Mouse (Mus musculus) midbrain, embryonic 10.5 days (tissue): ENCODE results near the gene Ykt6. TPM values are rescaled to one million over a fixed set of nuclear protein-coding genes. Genes with fewer than 3 reads are reported as not detected.

ENCODE experiments used
- DNase-seq: peaks from one replicate; pipeline ENCODE4 v3.0.0-alpha.2; 2017; ENCODE audit warnings: low spot score
- H3K27ac ChIP-seq: fragments of 300-500 bp; sonication (generic); replicated peaks from 2 replicates; pipeline ENCODE4 v1.5.1; 2016; ENCODE audit warnings: mild to moderate bottlenecking
- H3K27me3 ChIP-seq: fragments of 300-500 bp; sonication (generic); 2 replicates; pipeline ENCODE4 v1.6.1; 2016; ENCODE audit warnings: low read depth, mild to moderate bottlenecking; ENCODE audit not compliant: poor library complexity, severe bottlenecking
- H3K36me3 ChIP-seq: fragments of 300-500 bp; sonication (generic); 2 replicates; pipeline ENCODE4 v1.6.1; 2016; ENCODE audit warnings: mild to moderate bottlenecking, moderate library complexity
- H3K4me1 ChIP-seq: fragments of 300-500 bp; sonication (generic); 2 replicates; pipeline ENCODE4 v1.6.1; 2016
- H3K4me3 ChIP-seq: fragments of 300-500 bp; sonication (generic); 2 replicates; pipeline ENCODE4 v1.5.1; 2016; ENCODE audit warnings: mild to moderate bottlenecking, moderate library complexity
- H3K9me3 ChIP-seq: fragments of 300-500 bp; sonication (generic); replicated peaks from 2 replicates; pipeline ENCODE4 v1.6.1; 2016; ENCODE audit warnings: mild to moderate bottlenecking
- WGBS: fragments of 180-500 bp; shearing (Covaris S2); methylation state at CpG from one replicate; pipeline ENCODE4 v1.1.7; 2016; 5-methylcytosine and 5-hydroxymethylcytosine counted together
- polyA plus RNA-seq: library from polyadenylated mRNA; unstranded; fragments of >200 nt; fragmentation: Nextera tagmentation; extraction: Ambion mirVana; gene quantifications from 2 replicates; pipeline ENCODE4 v1.2.1, GENCODE M21; 2016

The Ykt6 gene
- polyA plus RNA-seq, 1 experiment from 2014 or later: 54.5 TPM

DNA sequence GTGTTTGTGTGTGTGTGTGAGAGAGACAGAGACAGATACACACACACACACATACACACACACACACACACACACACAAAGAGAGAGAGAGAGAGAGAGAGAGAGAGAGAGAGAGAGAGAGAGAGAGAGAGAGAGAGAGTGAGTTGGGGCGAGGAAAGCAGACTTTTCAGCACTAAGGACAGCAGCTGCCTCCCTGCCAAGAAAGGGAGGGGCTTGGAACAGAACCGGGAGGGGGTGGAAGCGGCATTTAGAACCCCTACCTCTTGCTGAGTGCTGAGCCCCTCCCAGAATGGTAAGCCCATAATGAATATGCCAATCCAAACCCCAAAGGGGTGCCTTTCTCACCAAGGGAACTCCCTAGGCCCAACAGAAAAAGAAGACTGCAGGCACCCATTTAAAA lies 60.9 kb downstream of the Ykt6 start:
- Histone ChIP-seq H3K27me3 (no peaks in the 10 kb centered on the region), H3K9me3 (no peaks in the 10 kb centered on the region), H3K36me3 (no peaks in the 10 kb centered on the region), H3K4me1 (peaks cover 1% of the 10 kb centered on the region; the same call in 1 of the 2 replicates), H3K27ac (no peak overlapping the region), H3K4me3 (no peak overlapping the region)
- 0% methylated on average over 3 of the region's 3 CpGs for WGBS
- no peak for DNase-seq

DNA sequence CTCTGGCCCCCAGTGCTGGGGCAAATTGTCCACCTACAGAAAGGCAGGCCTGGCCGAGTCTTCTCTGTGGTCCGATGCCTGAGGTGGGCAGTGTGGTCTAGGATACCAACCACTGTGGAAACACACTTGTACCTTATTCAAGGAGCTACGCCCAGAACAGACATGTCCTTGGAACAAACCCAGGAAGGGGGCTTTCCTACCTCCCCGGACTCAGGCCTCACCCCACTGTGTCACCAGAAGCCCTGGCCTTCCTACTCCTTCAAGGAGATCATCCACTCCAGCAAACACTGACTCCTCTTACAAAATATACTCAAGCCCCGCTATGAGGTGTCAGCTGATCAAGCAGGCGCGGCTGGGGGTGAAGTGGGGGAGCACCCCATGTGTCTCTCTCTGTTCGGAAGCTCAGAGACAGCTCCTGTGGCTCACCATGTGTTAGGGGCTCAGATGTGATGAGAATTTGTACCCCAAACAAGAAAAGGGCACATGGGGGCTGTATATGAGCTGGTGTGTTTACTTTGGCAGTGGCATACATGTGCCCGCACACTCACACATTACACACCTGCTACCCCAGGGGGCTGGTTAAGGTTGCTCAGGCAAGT lies 61.4 kb downstream of the Ykt6 start:
- no peaks in the 10 kb centered on the region for H3K36me3 ChIP-seq
- DNase-seq: no peak

More for the DNA sequence above, 61.4 kb downstream of the Ykt6 start:
- Histone ChIP-seq H3K4me1 (peaks cover 3% of the 10 kb centered on the region; the same call in 1 of the 2 replicates), H3K27ac (no peak overlapping the region), H3K9me3 (no peaks in the 10 kb centered on the region), H3K27me3 (no peaks in the 10 kb centered on the region), H3K4me3 (no peak overlapping the region)
- 71% methylated on average over 9 of the region's 9 CpGs for WGBS

Other genes with a start within 250 kb of the Ykt6 start
- 155 and 159 TPM in 2 replicates for gene Mrps24, start 240.0 kb upstream of the Ykt6 start, polyA plus RNA-seq
- 18.3 and 22.8 TPM in 2 replicates for gene Urgcp, start 193.3 kb upstream of the Ykt6 start, polyA plus RNA-seq
- 142 and 159 TPM in 2 replicates for gene Dbnl, start 167.2 kb upstream of the Ykt6 start, polyA plus RNA-seq
- gene Pgam2, start 152.0 kb upstream of the Ykt6 start, polyA plus RNA-seq: 2.5 and 5.5 TPM in 2 replicates
- gene Polm, start 117.7 kb upstream of the Ykt6 start, polyA plus RNA-seq: 9.8 and 10.8 TPM in 2 replicates
- gene Aebp1, start 93.7 kb upstream of the Ykt6 start, polyA plus RNA-seq: 8.1 and 13.5 TPM in 2 replicates
- 148 and 160 TPM in 2 replicates for gene Pold2, start 77.4 kb upstream of the Ykt6 start, polyA plus RNA-seq
- 2.5 and 3.7 TPM in 2 replicates for gene Myl7, start 56.9 kb upstream of the Ykt6 start, polyA plus RNA-seq
- gene Gck, start 5.6 kb upstream of the Ykt6 start, polyA plus RNA-seq: 2.5 and 2.9 TPM in 2 replicates
- gene Camk2b, start 110.7 kb downstream of the Ykt6 start, polyA plus RNA-seq: 0.81 and 2.1 TPM in 2 replicates
- gene A730071L15Rik, start 244.3 kb downstream of the Ykt6 start, polyA plus RNA-seq: 0.37 and 0.84 TPM in 2 replicates
- gene Nudcd3, start 244.7 kb downstream of the Ykt6 start, polyA plus RNA-seq: 52.0 and 53.7 TPM in 2 replicates